In the genomic region with DNA sequence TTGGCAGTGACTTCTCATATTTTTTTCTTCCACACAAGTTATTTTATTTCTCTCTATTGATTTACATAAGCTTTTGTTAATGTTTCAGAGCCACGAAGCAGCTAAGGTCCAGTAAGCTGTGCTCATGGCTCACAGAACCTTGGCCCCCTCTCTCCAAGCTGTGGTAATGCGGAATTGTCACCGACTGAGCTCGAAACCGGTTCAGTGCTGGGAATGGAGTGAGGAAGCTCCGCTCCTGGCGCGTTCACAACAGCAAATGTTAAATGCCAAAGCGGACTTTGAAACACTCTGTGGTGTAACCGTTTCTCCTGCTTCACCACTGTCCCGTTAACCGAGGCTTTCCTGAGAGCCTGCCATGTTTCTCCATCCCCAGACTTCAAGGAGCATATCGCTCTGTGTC, we compare ENCODE assay signal across 8 mouse cellular contexts. TPM values are rescaled to one million over a fixed set of nuclear protein-coding genes. Genes with fewer than 3 reads are reported as not detected.
DNase-seq lines count a peak whose midpoint lies in the region; ATAC-seq and TF ChIP-seq lines count a peak whose summit lies in the region.

No protein-coding gene starts in this region.

- no peaks in the 10 kb centered on the region for H3K9me3 ChIP-seq in intestine, postnatal 0 days (ENCODE audit: control insufficient read depth)
- no peaks in the 10 kb centered on the region for H3K9me3 ChIP-seq in intestine, embryonic 15.5 days
- H3K9me3 ChIP-seq in heart, embryonic 13.5 days = no peaks in the 10 kb centered on the region
- no peaks in the 10 kb centered on the region for H3K9me3 ChIP-seq in limb, embryonic 14.5 days (ENCODE audit: control insufficient read depth, low read length)

- 75% methylated on average over 13 of the region's 13 CpGs for WGBS in intestine, postnatal 0 days
- WGBS in intestine, embryonic 15.5 days = 79% methylated on average over 13 of the region's 13 CpGs
- WGBS in heart, embryonic 13.5 days = 73% methylated on average over 13 of the region's 13 CpGs
- WGBS in limb, embryonic 14.5 days = 77% methylated on average over 13 of the region's 13 CpGs

- H3K4me1 ChIP-seq in intestine, postnatal 0 days (replicated peaks; ENCODE audit: control insufficient read depth, insufficient read depth, low read length) = no peaks in the 10 kb centered on the region
- no peaks in the 10 kb centered on the region for H3K4me1 ChIP-seq in intestine, embryonic 15.5 days (replicated peaks)
- peaks cover 5% of the 10 kb centered on the region for H3K4me1 ChIP-seq in brown adipose tissue, adult 24 weeks (ENCODE audit: control insufficient read depth, insufficient read depth, insufficient read length, low read length)
- peaks cover 16% of the 10 kb centered on the region for H3K4me1 ChIP-seq in heart, embryonic 13.5 days
- H3K4me1 ChIP-seq in limb, embryonic 14.5 days (ENCODE audit: control insufficient read depth, insufficient read depth, low read length) = no peaks in the 10 kb centered on the region

- H3K27me3 ChIP-seq in intestine, postnatal 0 days (replicated peaks; ENCODE audit: control insufficient read depth, insufficient read depth, low read length) = no peaks in the 10 kb centered on the region
- no peaks in the 10 kb centered on the region for H3K27me3 ChIP-seq in intestine, embryonic 15.5 days (replicated peaks)
- H3K27me3 ChIP-seq in heart, embryonic 13.5 days (replicated peaks) = no peaks in the 10 kb centered on the region
- H3K27me3 ChIP-seq in limb, embryonic 14.5 days (ENCODE audit: control insufficient read depth, insufficient read depth, low read length) = no peaks in the 10 kb centered on the region

- TF ChIP-seq CTCF in intestine, postnatal 0 days (IDR thresholded peaks at IDR 0.05; ENCODE audit: low read depth) = peak; percentile 24; the same call in 1 of the 2 replicates

- DNase-seq in limb, embryonic 14.5 days (ENCODE audit: low spot score) = no peak
- DNase-seq in spleen, postnatal 10 days (ENCODE audit: low spot score in 2 of 2) = no peak
- DNase-seq in urinary bladder, postnatal 4 days (ENCODE audit: low spot score in 2 of 2) = no peak
- DNase-seq in cerebellum, adult 8-10 months = no peak

- H3K9ac ChIP-seq in intestine, postnatal 0 days (ENCODE audit: low read depth, low read length) = no peak overlapping the region
- H3K9ac ChIP-seq in intestine, embryonic 15.5 days = no peak overlapping the region
- H3K9ac ChIP-seq in heart, embryonic 13.5 days = no peak overlapping the region
- H3K9ac ChIP-seq in limb, embryonic 14.5 days (ENCODE audit: low read depth, low read length, severe bottlenecking) = no peak overlapping the region

- no peak overlapping the region for H3K4me3 ChIP-seq in intestine, postnatal 0 days (ENCODE audit: low read depth, low read length)
- H3K4me3 ChIP-seq in intestine, embryonic 15.5 days (replicated peaks) = no peak overlapping the region
- peak overlapping the region; percentile 16 for H3K4me3 ChIP-seq in brown adipose tissue, adult 24 weeks (ENCODE audit: insufficient read depth, low read depth, low read length)
- H3K4me3 ChIP-seq in heart, embryonic 13.5 days = no peak overlapping the region
- H3K4me3 ChIP-seq in limb, embryonic 14.5 days (replicated peaks; ENCODE audit: low read length) = no peak overlapping the region

- no peaks in the 10 kb centered on the region for H3K36me3 ChIP-seq in intestine, postnatal 0 days (ENCODE audit: control insufficient read depth, insufficient read depth)
- H3K36me3 ChIP-seq in intestine, embryonic 15.5 days = no peaks in the 10 kb centered on the region
- H3K36me3 ChIP-seq in heart, embryonic 13.5 days = no peaks in the 10 kb centered on the region
- no peaks in the 10 kb centered on the region for H3K36me3 ChIP-seq in limb, embryonic 14.5 days (ENCODE audit: control insufficient read depth, insufficient read depth, low read length)

- H3K4me2 ChIP-seq in intestine, postnatal 0 days (replicated peaks; ENCODE audit: low read depth) = no peak overlapping the region
- no peak overlapping the region for H3K4me2 ChIP-seq in intestine, embryonic 15.5 days (replicated peaks)
- no peak overlapping the region for H3K4me2 ChIP-seq in heart, embryonic 13.5 days
- no peak overlapping the region for H3K4me2 ChIP-seq in limb, embryonic 14.5 days (replicated peaks; ENCODE audit: low read depth, low read length, severe bottlenecking)

- H3K27ac ChIP-seq in intestine, postnatal 0 days (ENCODE audit: low read depth, low read length) = no peak overlapping the region
- H3K27ac ChIP-seq in intestine, embryonic 15.5 days = no peak overlapping the region
- 0 out of 2 replicates have a peak overlapping the region, but pooled peaks have one; percentile 4 for H3K27ac ChIP-seq in brown adipose tissue, adult 24 weeks (replicated peaks; ENCODE audit: low read depth, low read length)
- H3K27ac ChIP-seq in heart, embryonic 13.5 days (replicated peaks) = peak overlapping the region; percentile 63
- 0 out of 2 replicates have a peak overlapping the region, but pooled peaks have one; percentile 26 for H3K27ac ChIP-seq in limb, embryonic 14.5 days (replicated peaks; ENCODE audit: low read depth, low read length)

- TF ChIP-seq POLR2A in limb, embryonic 14.5 days (IDR thresholded peaks at IDR 0.05; ENCODE audit: borderline replicate concordance, extremely low read depth, insufficient read depth, insufficient read length) = no peak

- no peak for ATAC-seq in intestine, postnatal 0 days
- no peak for ATAC-seq in intestine, embryonic 15.5 days
- no peak for ATAC-seq in heart, embryonic 13.5 days (ENCODE audit: extremely low read depth, insufficient number of reproducible peaks, low FRiP score, low TSS enrichment)
- no peak for ATAC-seq in limb, embryonic 14.5 days (ENCODE audit: low FRiP score, low read depth)

RNA-seq across cellular contexts. Expression of a gene that starts 39.4 kb away (rescaled TPM):
- 279 and 292 TPM in 2 replicates for polyA plus RNA-seq in intestine, postnatal 0 days (2015; fragmentation: Nextera tagmentation; extraction: Ambion mirVana)
- 413 and 421 TPM in 2 replicates for polyA plus RNA-seq in intestine, embryonic 15.5 days (2015; fragmentation: Nextera tagmentation; extraction: Ambion mirVana)
- 251 and 340 TPM in 2 replicates for polyA plus RNA-seq in brown adipose tissue, adult 24 weeks (2012; ENCODE audit: insufficient read depth, insufficient read length, missing spikeins)
- polyA plus RNA-seq in heart, embryonic 13.5 days (2015; fragmentation: Nextera tagmentation; extraction: Ambion mirVana) = 321 and 343 TPM in 2 replicates
- polyA plus RNA-seq in limb, embryonic 14.5 days (2012; rRNA removed) = 140 and 167 TPM in 2 replicates
- 416 and 425 TPM in 2 replicates for polyA plus RNA-seq in limb, embryonic 14.5 days (2014; fragmentation: Nextera tagmentation; extraction: Ambion mirVana)

RNA-seq across cellular contexts. Expression of a gene that starts 41.8 kb away (rescaled TPM):
- polyA plus RNA-seq in intestine, postnatal 0 days (2015; fragmentation: Nextera tagmentation; extraction: Ambion mirVana) = 7.7 and 8.6 TPM in 2 replicates
- polyA plus RNA-seq in intestine, embryonic 15.5 days (2015; fragmentation: Nextera tagmentation; extraction: Ambion mirVana) = 10.9 and 11.3 TPM in 2 replicates
- polyA plus RNA-seq in brown adipose tissue, adult 24 weeks (2012; ENCODE audit: insufficient read depth, insufficient read length, missing spikeins) = 13.2 and 21.5 TPM in 2 replicates
- polyA plus RNA-seq in heart, embryonic 13.5 days (2015; fragmentation: Nextera tagmentation; extraction: Ambion mirVana) = 9.5 and 10.1 TPM in 2 replicates
- polyA plus RNA-seq in limb, embryonic 14.5 days (2012; rRNA removed) = 10.2 and 12.4 TPM in 2 replicates
- polyA plus RNA-seq in limb, embryonic 14.5 days (2014; fragmentation: Nextera tagmentation; extraction: Ambion mirVana) = 12.5 and 14.1 TPM in 2 replicates

RNA-seq across cellular contexts. Expression of a gene that starts 45.2 kb away (rescaled TPM):
- polyA plus RNA-seq in intestine, postnatal 0 days (2015; fragmentation: Nextera tagmentation; extraction: Ambion mirVana) = 10.1 and 11.9 TPM in 2 replicates
- 19.3 and 19.5 TPM in 2 replicates for polyA plus RNA-seq in intestine, embryonic 15.5 days (2015; fragmentation: Nextera tagmentation; extraction: Ambion mirVana)
- 11.8 and 16.0 TPM in 2 replicates for polyA plus RNA-seq in brown adipose tissue, adult 24 weeks (2012; ENCODE audit: insufficient read depth, insufficient read length, missing spikeins)
- 9.8 and 10.3 TPM in 2 replicates for polyA plus RNA-seq in heart, embryonic 13.5 days (2015; fragmentation: Nextera tagmentation; extraction: Ambion mirVana)
- 10.2 and 12.6 TPM in 2 replicates for polyA plus RNA-seq in limb, embryonic 14.5 days (2012; rRNA removed)
- polyA plus RNA-seq in limb, embryonic 14.5 days (2014; fragmentation: Nextera tagmentation; extraction: Ambion mirVana) = 10.5 and 13.6 TPM in 2 replicates

Comparison
In these comparisons a context has a peak if more than half of its experiments do, and no peak if none do; other contexts are left out.
1. H3K27ac ChIP-seq: peak in brown adipose tissue, adult 24 weeks (single experiment), heart, embryonic 13.5 days (single experiment) and limb, embryonic 14.5 days (single experiment); none in intestine, postnatal 0 days (single experiment) and intestine, embryonic 15.5 days (single experiment).